Mouse (Mus musculus): ENCODE measurements at regions not wholly inside any gene's neighbourhood (a gene's known extent, or its start where the extent isn't known, plus 50 kb on each side); places are given as distances from the start of the nearest gene placed in this dataset.
A peak's percentile ranks its signal among the peaks of the same experiment; 100 is the strongest.

DNA sequence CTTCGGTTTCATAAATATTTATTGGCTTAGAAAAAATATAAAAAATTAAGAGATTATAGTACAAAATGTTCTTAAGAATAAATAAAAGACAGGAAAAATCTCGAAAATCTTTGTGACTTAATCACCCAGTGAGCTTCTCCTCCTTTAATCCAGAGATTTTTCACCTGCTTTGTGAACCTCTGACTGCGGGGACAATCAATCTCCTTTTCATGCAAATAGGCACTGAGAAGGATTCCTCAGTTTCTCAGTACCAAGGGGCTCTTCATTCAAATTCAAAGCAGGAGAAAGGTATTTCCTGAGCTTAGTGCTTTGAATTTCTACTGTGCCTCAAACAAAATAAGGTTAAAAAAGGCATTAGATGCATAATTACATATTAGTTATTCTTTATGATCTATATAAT, 379.0 kb upstream of the Smc2 start:
- no peak overlapping the region for H3K4me2 ChIP-seq (replicated peaks; ENCODE audit: low read depth)
- no peaks in the 10 kb centered on the region for H3K36me3 ChIP-seq (ENCODE audit: control insufficient read depth, insufficient read depth, low read length)
- DNase-seq (ENCODE audit: low spot score) (no peak), ATAC-seq (ENCODE audit: low FRiP score, low TSS enrichment) (no peak)
- no peak overlapping the region for H3K27ac ChIP-seq (replicated peaks)
- no peaks in the 10 kb centered on the region for H3K4me1 ChIP-seq (replicated peaks; ENCODE audit: control insufficient read depth, insufficient read depth)
- H3K9me3 ChIP-seq (ENCODE audit: control insufficient read depth, low read length): no peaks in the 10 kb centered on the region
- 76% methylated on average over 3 of the region's 3 CpGs for WGBS
- no peak overlapping the region for H3K4me3 ChIP-seq (ENCODE audit: low read depth, low read length)
- TF ChIP-seq CTCF (IDR thresholded peaks at IDR 0.05; ENCODE audit: low read depth): no peak
- no peak for TF ChIP-seq EP300 (optimal IDR thresholded peaks at IDR 0.05)
- H3K9ac ChIP-seq (ENCODE audit: low read length): no peak overlapping the region
- no peaks in the 10 kb centered on the region for H3K27me3 ChIP-seq (ENCODE audit: control insufficient read depth, insufficient read depth, low read length)

DNA sequence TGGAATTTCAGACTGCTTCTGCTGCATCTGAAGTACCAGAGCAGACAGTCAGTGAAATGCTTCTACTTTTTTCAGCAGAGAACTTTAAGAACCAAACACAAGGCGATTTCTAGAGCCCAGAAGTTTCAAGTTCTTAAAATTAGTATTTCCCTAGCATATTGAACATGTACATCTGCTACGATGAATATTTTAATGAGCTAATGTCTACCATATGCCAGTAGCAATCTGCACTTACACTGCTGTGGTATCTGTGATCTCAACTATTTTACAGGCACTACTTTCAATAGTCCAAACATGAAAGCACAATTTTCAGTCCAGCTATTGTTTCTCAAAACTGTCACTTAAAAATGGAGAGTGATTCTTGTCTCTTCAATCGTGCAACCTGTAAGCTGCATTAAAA, 339.9 kb upstream of the Smc2 start:
- Histone ChIP-seq H3K4me3 (ENCODE audit: low read depth, low read length) (no peak overlapping the region), H3K9ac (ENCODE audit: low read length) (no peak overlapping the region), H3K4me2 (replicated peaks; ENCODE audit: low read depth) (no peak overlapping the region), H3K27me3 (ENCODE audit: control insufficient read depth, insufficient read depth, low read length) (no peaks in the 10 kb centered on the region), H3K4me1 (replicated peaks; ENCODE audit: control insufficient read depth, insufficient read depth) (no peaks in the 10 kb centered on the region), H3K9me3 (ENCODE audit: control insufficient read depth, low read length) (no peaks in the 10 kb centered on the region), H3K27ac (replicated peaks) (no peak overlapping the region), H3K36me3 (ENCODE audit: control insufficient read depth, insufficient read depth, low read length) (no peaks in the 10 kb centered on the region)
- 69% methylated on average over 3 of the region's 3 CpGs for WGBS
- TF ChIP-seq EP300 (optimal IDR thresholded peaks at IDR 0.05): no peak
- TF ChIP-seq CTCF (IDR thresholded peaks at IDR 0.05; ENCODE audit: low read depth): no peak
- no peak for ATAC-seq (ENCODE audit: low FRiP score, low TSS enrichment)
- no peak for DNase-seq (ENCODE audit: low spot score)

DNA sequence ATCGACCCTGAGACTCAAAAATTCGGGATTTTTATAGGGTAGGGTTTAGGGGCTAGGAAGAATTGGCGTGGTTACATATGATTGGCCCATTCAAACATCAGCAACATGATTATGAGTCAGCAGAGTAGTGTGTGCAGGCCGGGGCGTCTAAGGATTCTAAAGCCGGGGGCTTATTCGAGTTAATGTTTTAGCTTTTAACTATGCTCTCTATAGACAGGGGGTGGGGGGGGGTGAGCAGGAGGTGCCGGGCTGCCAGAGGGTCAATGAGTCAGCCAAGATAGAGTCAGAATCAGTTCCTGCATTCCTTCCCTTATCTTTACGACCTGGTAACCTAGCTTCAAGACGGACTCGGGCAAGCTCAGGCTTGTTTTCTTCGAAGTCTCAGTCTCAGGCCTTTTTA, 333.2 kb upstream of the Smc2 start:
- DNase-seq (ENCODE audit: low spot score): no peak
- WGBS: 45% methylated on average over 12 of the region's 12 CpGs
- Histone ChIP-seq H3K4me1 (replicated peaks; ENCODE audit: control insufficient read depth, insufficient read depth) (no peaks in the 10 kb centered on the region), H3K36me3 (ENCODE audit: control insufficient read depth, insufficient read depth, low read length) (no peaks in the 10 kb centered on the region), H3K4me3 (ENCODE audit: low read depth, low read length) (no peak overlapping the region), H3K27ac (replicated peaks) (no peak overlapping the region), H3K4me2 (replicated peaks; ENCODE audit: low read depth) (no peak overlapping the region), H3K9me3 (ENCODE audit: control insufficient read depth, low read length) (no peaks in the 10 kb centered on the region), H3K9ac (ENCODE audit: low read length) (no peak overlapping the region), H3K27me3 (ENCODE audit: control insufficient read depth, insufficient read depth, low read length) (no peaks in the 10 kb centered on the region)
- no peak for ATAC-seq (ENCODE audit: low FRiP score, low TSS enrichment)
- TF ChIP-seq EP300 (optimal IDR thresholded peaks at IDR 0.05): no peak
- TF ChIP-seq CTCF (IDR thresholded peaks at IDR 0.05; ENCODE audit: low read depth): no peak

DNA sequence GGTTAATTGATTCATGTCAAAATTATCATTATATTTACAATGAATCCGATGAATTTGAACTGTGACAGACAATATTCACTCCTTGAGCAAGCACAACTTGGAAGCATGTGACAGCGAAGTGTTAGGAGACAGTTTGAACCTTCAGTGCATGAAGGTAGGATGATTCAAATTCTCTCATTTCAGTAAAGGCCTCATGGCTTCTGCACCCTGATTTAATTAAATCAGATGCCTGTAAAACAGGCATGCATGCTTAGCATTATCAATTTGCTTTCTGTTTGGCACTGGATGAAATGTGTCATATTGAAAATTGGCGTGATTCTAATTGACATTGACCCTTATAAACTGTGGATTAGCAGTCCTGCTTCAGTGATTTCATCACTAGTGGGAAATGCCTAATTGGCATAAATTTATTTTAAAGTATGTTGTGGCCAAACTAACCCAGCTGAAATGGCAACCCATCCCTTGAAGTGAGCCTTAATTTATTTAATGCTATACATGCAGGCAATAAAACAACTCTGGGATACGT, 321.2 kb upstream of the Smc2 start:
- H3K4me1 ChIP-seq (replicated peaks; ENCODE audit: control insufficient read depth, insufficient read depth): no peaks in the 10 kb centered on the region
- no peak overlapping the region for H3K4me3 ChIP-seq (ENCODE audit: low read depth, low read length)
- H3K9ac ChIP-seq (ENCODE audit: low read length): no peak overlapping the region
- ATAC-seq (ENCODE audit: low FRiP score, low TSS enrichment) (no peak), DNase-seq (ENCODE audit: low spot score) (no peak)
- H3K36me3 ChIP-seq (ENCODE audit: control insufficient read depth, insufficient read depth, low read length): no peaks in the 10 kb centered on the region
- TF ChIP-seq CTCF (IDR thresholded peaks at IDR 0.05; ENCODE audit: low read depth) (no peak), EP300 (optimal IDR thresholded peaks at IDR 0.05) (no peak)
- no peaks in the 10 kb centered on the region for H3K9me3 ChIP-seq (ENCODE audit: control insufficient read depth, low read length)
- no peak overlapping the region for H3K27ac ChIP-seq (replicated peaks)
- H3K4me2 ChIP-seq (replicated peaks; ENCODE audit: low read depth): no peak overlapping the region
- 80% methylated on average over 4 of the region's 4 CpGs for WGBS
- H3K27me3 ChIP-seq (ENCODE audit: control insufficient read depth, insufficient read depth, low read length): no peaks in the 10 kb centered on the region

DNA sequence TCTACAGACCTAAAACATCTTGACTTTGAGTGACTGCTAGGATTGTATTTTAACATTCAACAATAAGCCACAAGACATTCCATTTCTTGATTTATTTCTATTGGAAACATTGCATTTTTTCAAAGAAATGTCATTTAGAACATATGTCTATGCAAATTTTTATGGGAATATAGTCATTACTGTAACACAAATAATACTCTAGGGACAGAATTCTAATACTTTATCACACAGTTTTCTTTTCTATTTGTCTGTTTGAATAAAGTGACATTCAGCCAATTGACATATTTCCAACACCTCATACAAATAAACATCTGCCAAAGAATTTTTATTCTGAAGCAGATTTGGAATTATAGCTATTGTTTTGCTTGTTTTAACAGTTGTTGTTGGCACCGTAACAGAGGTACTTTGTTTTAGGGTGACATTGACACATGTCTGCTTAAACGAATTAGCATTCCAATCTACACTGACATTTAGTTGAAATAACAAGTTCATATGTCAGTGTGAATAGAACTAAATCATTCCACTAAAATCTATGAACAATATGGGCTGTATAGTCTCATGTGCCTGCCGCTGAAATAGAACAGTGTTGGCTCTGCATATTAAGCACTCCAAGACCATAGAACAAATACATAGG, 320.5 kb upstream of the Smc2 start:
- no peaks in the 10 kb centered on the region for H3K4me1 ChIP-seq (replicated peaks; ENCODE audit: control insufficient read depth, insufficient read depth)

DNA sequence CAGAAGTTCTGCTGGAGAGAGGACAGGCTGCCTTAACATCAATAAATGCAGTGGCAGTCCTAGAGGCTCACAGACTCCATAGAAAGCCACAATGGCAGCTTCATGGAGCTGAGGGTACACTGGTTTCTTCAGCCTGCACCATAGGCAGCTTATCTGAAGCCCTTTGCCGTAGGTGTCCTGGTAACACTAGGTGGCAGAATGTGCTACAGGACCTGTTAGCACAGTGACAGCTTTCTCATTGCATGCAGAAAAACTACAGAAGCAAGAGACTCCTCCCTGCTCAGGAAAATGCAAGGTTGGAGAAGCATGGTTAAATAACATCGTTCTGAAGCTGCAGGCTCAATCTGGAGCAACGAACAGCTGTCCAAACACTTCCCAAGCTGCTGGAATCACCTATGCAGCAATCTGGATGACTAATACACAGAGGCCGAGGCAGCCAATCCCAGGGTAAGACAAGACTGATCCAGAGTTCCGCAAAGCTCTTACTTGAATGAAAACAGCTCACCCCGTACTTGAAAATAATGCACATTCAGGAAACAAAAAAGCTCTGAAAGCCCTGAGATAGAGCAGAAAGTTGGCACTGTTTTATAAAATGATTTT, 286.4 kb upstream of the Smc2 start:
- TF ChIP-seq EP300 (optimal IDR thresholded peaks at IDR 0.05) (no peak), CTCF (IDR thresholded peaks at IDR 0.05; ENCODE audit: low read depth) (peak; percentile 67)
- H3K4me2 ChIP-seq (replicated peaks; ENCODE audit: low read depth): no peak overlapping the region
- WGBS: 49% methylated on average over 6 of the region's 6 CpGs
- H3K36me3 ChIP-seq (ENCODE audit: control insufficient read depth, insufficient read depth, low read length): no peaks in the 10 kb centered on the region
- H3K4me1 ChIP-seq (replicated peaks; ENCODE audit: control insufficient read depth, insufficient read depth): no peaks in the 10 kb centered on the region
- no peak overlapping the region for H3K9ac ChIP-seq (ENCODE audit: low read length)
- no peak for DNase-seq (ENCODE audit: low spot score)
- no peaks in the 10 kb centered on the region for H3K9me3 ChIP-seq (ENCODE audit: control insufficient read depth, low read length)
- ATAC-seq (ENCODE audit: low FRiP score, low TSS enrichment): no peak
- H3K27me3 ChIP-seq (ENCODE audit: control insufficient read depth, insufficient read depth, low read length): no peaks in the 10 kb centered on the region
- H3K27ac ChIP-seq (replicated peaks): no peak overlapping the region
- no peak overlapping the region for H3K4me3 ChIP-seq (ENCODE audit: low read depth, low read length)

More for the DNA sequence above, 320.5 kb upstream of the Smc2 start:
- Histone ChIP-seq H3K36me3 (ENCODE audit: control insufficient read depth, insufficient read depth, low read length) (no peaks in the 10 kb centered on the region), H3K4me3 (ENCODE audit: low read depth, low read length) (no peak overlapping the region), H3K27ac (replicated peaks) (no peak overlapping the region), H3K9me3 (ENCODE audit: control insufficient read depth, low read length) (no peaks in the 10 kb centered on the region), H3K4me2 (replicated peaks; ENCODE audit: low read depth) (no peak overlapping the region), H3K9ac (ENCODE audit: low read length) (no peak overlapping the region), H3K27me3 (ENCODE audit: control insufficient read depth, insufficient read depth, low read length) (no peaks in the 10 kb centered on the region)
- no peak for DNase-seq (ENCODE audit: low spot score)
- 56% methylated on average over 3 of the region's 3 CpGs for WGBS
- no peak for TF ChIP-seq CTCF (IDR thresholded peaks at IDR 0.05; ENCODE audit: low read depth)
- no peak for TF ChIP-seq EP300 (optimal IDR thresholded peaks at IDR 0.05)
- ATAC-seq (ENCODE audit: low FRiP score, low TSS enrichment): no peak

All from stomach, postnatal 0 days (tissue).